Mouse (Mus musculus): ENCODE measurements at regions not wholly inside any gene's neighbourhood (a gene's known extent, or its start where the extent isn't known, plus 50 kb on each side); places are given as distances from the start of the nearest gene placed in this dataset.
A peak's percentile ranks its signal among the peaks of the same experiment; 100 is the strongest.

- ATAC-seq (ENCODE audit: insufficient read depth, low read depth) (no peak), DNase-seq (ENCODE audit: low spot score) (no peak)
- Histone ChIP-seq H3K9ac (replicated peaks; ENCODE audit: low read depth, low read length) (no peak overlapping the region), H3K4me2 (ENCODE audit: low read depth, low read length) (no peak overlapping the region), H3K9me3 (replicated peaks; ENCODE audit: control insufficient read depth, low read length) (no peaks in the 10 kb centered on the region), H3K4me3 (ENCODE audit: low read depth, low read length) (no peak overlapping the region), H3K27me3 (ENCODE audit: control insufficient read depth, insufficient read depth, low read length) (no peaks in the 10 kb centered on the region), H3K27ac (ENCODE audit: low read depth) (no peak overlapping the region), H3K36me3 (replicated peaks; ENCODE audit: control insufficient read depth, insufficient read depth, low read length) (no peaks in the 10 kb centered on the region), H3K4me1 (ENCODE audit: control insufficient read depth, insufficient read depth) (no peaks in the 10 kb centered on the region)
- TF ChIP-seq EP300 (IDR thresholded peaks at IDR 0.05; ENCODE audit: low read depth) (no peak), CTCF (IDR thresholded peaks at IDR 0.05; ENCODE audit: low read depth) (peak; percentile 26; the same call in 1 of the 2 replicates)
Observed at GRCm38 (mm10) chr12:60584846-60585245, 938.1 kb upstream of the Lrfn5 start.

Measured in heart, postnatal 0 days (tissue).